Mouse (Mus musculus): ENCODE results near the gene As3mt.
"Not testable (repeated sequence)": the region's sequence is repeated elsewhere in the genome, so short reads cannot be mapped to it uniquely, and the experiment has no call there.

The As3mt gene

DNA sequence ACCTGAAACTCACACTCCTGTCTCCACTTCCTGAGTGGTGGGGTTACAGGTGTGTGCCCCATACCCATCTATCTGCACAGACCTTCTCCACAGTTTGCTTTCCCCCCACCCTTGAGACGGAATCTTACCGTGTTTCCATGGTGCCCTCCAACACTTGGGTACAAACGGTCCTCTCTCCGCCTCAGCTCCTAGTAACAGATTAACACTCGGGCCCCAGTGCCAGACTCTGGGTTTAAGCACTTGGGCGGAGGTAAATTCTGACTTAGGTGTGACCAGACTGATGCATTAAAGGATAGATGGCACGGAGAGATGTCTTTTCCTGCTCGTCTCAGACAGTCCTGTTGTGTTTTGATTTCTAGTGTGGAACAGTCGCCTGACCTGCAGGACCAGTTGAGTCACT, 6.1 kb upstream of the As3mt start:
- no peak for DNase-seq

DNA sequence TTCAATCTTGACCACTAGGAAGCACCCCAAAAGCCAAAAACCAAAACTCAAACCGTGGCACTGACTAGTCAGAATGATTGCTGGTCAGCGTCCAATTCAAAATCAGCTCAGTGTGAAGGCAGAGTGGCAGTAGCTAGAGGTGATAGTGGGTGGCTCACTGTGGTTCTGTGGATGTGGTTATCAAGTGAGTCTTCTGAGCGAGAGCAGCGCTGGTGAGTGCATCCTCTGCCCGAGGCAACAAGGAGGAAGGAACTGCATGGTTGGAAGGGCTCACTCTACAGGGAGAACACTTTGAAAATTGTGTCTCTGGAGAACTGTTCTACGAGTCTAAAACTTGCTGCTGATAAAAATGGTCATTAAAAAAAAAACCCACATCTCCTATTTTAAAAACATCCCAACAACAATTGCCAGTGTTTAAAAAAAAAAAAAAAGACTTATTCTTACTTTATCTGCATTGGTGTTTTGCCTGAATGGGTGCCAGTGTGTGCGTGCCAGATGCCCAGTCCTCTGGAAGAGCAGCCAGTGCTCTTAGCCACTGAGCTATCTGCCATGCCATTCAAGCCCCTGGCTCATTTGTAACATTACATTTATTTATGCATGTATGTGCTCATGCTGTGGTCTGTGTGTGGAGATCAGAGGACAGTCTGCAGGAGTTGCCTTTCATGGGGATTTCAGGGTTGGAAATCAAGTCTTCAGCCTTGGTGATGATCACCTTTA, 1.3 kb upstream of the As3mt start:
- DNase-seq = no peak

DNA sequence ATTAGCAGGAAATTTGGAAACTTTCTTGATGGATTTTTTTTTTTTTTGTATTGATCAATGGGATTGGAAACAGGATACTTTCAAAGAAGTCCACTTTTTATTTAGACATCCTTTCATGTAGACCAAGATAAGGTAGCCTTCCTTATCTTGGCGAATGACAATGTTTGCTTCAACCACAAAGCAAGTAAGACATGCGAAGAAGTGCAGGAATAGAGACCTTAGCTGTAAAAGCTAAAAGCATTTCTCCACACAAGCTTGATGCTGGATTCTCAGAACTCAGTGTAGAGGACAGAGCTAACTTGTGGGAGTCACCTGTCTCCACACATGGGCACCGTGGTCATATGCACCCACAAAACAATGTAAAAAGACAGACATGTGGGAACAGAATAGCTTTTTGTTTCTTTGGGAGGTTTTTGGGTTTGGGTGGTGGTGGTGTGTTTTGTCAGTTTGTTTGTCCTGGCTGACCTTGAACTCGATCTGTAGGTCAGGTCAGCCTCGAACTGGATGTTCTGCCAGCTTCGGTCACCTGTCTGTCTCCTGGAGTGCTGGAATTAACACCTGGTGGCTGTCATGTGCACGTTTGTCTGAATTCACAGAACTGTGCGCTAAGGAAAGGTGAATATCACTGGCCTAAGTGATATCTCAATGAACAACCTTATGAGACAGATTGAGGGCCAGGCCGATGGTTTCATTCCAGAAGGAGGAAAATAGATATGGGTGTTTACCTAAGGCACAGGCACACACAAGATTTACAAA, 540 bp upstream of the As3mt start:
- DNase-seq = no peak

DNA sequence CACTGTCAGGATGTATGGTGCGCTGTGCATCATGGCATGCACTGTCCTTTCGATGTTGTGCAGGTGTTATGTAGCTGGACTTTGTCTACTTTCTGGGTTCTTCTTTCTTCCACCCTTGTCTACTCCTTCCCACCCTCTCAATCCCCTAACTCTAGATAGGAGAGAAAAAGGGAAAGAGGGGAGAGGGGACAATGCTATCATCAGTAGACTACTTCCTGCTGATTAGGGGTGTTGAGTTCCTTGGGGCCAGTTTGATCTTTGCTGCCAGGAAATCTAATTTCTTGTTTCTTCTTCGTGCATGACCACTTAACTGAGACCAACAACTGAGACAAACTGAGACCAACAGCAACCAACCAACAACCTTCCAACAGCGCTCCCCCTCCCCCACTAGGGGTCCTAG, 3.4 kb downstream of the As3mt start:
- no peak for DNase-seq

DNA sequence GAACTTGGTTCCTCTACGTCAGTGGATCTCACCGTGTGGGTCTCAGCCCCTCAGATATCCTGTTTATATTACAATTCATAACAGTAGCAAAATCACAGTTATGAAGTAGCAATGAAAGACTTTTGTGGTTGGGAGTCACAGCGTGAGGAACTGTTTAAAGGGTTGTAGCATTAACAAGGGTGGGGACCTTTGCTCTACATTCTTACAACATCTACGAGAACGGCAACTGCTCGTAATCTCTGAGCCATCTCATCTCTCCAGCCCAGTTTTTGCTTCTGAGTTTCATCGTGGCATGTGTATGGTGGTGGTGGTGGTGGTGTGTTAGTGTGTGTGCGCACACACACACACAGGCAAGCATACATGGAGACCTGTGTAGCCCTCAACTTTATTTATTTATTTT, 7.0 kb downstream of the As3mt start:
- DNase-seq = no peak

DNA sequence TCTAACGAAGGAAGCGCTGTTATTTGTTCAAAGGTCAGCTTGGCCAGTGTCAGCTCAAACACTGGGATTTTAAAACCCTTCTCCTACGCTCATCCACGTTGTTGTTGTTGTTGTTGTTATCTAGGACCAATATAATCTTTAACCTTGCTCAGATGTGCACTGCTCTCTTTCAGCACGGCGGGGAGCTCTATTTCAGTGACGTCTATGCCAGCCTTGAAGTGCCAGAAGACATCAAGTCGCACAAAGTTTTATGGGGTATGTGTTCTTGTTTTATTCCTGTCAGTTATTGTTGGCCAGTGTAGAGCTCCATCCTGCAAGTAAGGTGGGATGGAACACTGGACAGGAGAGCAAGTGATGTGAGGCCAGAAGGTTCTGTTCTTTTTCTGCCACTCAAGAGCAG, 7.8 kb downstream of the As3mt start:
- DNase-seq = no peak

DNA sequence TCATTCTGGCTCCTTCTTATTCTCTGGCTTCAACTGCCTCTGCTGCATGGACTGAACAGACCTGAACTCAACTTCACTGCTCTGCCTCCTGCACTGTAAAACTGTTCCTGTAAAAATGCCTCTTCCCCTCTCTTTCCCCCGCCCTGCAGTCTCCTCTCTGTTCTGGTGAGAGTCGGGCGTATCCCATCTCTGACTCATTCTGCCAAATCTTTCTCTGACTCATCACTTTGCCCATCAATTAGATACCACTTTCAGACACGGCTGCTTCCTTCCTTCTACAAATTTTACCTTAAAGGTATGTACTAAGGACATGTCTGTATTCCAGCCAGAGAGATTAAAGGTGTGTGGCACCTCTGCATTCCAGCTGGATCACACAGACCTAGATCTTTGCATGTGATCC, 10.9 kb downstream of the As3mt start:
- no peak for DNase-seq

DNA sequence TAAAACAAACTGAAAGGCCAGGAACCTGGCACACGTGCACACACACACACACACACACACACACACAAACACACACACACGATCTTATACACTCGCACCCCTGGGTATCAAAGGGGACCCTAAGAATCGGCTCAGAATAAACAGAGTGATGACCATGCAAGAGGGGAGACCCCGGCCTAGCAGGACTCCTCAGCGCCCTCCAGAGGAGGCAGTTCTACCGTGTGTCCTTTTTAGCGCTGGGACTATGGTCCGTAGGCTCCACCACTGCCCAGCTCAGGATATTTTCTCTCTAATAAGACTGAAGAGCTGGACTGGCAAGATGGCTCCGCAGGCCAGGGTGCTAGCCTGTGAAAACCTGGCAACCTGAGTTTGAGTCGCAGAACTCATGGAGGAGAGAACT, 17.2 kb downstream of the As3mt start:
- no peak for DNase-seq

DNA sequence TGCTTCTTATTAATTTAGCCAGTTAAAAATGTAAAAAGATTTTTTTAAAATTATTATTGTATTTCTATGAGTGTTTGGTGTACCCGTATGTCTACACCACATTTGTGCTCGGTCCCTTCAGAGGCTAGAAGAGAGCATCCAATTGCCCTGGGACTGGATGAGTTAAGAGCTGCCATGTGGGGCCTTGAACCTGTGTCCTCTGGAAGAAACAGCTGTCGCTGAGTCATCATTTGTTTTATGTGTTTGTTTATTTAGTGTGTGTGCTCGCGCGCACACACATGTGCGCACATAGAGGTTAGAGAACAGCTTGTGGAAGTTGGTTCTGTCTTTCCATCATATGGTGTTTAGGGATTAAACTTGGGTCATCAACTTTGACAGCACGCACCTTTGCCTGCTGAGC, 18.9 kb downstream of the As3mt start:
- DNase-seq = no peak

DNA sequence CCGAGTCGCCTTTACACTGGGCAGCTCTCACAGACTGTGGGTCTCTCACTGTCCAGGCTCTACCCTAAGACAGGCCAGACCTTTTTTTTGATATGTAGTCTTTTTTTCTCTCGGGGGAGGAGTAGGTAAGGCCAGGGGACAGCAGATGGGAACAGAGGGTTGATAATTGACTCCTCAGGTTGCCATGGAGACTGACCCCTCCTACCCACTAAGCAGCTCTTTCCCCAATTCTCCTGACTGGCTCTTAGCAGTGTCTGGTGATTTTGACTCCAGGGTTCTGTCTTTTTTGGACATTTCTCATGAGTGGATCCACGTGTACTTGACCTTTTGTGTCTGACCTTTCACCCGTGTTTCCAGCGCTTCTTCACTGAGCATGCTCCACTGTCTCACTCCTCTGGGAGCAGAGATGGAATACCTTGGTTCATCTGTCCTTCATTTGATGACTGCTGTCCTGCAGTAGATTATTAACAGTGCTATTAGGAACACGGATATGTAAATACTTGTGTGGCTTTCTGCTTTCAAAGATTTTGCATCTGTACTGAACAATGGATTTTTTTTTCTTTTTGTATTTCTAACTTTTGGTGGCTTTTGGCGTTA, 20.0 kb downstream of the As3mt start:
- no peak for DNase-seq

DNA sequence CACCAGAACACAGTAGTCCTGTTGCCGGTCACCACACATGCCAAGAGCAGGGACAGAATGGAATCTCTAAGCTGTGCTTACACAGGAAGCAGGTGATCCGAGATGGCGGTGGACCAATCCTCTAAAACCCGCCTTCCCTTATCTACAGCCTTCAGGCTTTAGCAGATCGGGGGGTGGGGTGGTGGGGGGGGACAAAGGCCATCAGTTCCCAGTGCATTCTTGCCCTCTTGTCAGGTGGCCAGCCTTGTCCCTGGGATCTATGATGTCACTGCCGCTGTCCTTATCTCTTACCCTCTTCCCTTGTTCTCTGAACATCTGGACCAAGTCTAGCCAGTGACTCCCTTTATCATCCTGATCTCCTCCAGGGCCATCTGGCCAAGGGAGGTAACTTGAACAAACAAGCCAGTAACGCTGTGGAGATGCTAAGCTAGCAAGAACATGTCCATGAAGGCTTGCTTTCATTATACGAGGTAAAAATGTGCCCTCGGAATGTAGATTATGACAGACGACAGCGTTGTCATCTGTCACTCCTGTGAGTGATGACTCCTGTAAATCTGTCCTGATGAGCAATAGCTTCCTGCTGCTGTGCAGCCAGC, 20.8 kb downstream of the As3mt start:
- no peak for DNase-seq

DNA sequence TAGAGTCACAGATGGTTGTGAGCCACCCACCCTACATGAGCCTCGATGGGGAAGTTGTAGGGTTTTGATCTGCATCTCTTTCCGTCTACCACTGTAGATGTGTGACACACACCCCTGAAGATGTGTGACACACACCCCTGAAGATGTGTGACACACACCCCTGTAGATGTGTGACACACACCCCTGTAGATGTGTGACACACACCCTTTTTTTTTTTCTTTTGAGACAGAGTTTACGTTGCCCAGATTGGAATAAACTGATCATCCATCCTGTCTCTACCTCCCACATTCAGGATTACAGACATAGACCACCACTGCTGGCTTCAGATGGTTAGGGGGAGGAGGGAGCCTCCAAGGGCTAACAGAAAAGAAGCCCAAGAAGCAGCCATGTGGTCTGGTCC, 21.7 kb downstream of the As3mt start:
- DNase-seq = no peak

DNA sequence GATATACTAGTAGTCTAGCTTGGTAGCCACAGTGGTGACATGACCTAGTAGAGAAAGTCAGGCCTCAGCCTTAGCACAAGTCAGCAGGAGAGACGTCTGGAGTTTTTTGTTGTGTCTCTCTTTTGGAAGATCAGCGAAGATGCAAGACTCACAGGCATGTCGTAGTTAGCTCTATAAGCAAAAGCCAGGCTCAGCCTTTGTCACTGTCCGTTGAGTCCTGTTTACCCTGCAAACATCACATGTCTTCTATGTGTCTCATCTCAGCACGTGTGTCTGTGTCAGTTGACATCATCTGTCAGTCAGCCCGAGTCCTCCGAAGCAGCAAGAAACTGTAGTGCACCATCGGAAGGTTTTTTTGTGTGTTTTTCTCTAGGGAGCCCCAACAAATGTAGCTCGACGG, 24.1 kb downstream of the As3mt start:
- DNase-seq = no peak

DNA sequence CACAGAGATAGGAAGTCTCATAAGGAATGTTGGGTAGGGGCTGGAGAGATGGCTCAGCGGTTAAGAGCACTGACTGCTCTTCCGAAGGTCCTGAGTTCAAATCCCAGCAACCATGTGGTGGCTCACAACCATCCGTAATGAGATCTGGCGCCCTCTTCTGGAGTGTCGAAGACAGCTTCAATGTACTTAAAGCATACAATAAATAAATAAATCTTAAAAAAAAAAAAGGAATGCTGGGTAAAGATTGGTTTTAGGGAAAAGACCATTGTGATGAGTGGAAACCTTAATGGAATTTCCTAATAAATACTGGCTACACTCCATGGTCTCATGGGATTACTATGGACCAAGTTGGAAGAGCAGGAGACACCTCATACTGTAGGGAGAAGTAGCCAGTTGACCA, 25.4 kb downstream of the As3mt start:
- DNase-seq = not testable (repeated sequence)

DNA sequence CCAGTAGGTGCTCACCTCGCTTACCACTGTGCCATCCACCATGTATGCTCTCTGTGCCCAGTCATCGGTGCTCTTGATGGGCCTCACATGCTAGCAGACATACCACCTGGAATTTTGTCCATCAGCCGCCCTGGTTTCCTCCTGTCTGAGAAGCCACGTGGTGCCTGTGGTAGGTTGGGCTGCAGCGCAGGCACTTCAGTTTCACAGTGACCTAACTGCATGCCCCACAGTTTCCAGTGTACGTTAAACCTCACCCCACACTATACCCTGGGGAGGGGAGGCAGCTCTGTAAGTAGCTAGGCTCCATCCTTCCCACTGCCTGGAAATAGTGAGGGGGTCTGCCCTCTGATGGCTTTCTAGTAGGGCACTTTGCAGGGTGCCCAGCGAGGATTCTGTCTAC, 26.4 kb downstream of the As3mt start:
- DNase-seq = no peak

DNA sequence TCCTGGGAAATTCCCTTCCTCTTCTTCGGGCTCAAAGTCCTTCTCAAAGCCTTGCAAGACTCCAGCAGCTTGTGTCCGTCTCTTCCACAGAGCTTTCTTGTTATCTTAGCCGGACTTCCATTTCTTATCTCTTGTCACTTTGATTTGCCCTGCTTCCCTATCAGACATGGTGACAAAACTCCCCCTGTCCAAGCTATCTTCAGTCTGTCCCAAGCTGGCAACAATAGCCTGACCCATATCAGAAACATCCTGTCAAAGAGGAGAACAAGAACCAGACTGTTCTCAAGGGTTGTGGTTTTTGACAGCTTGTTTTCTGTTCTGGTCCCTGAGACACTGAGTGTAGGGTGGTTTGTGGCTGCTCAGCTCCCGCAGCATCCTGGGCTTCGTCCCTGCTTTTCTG, 28.0 kb downstream of the As3mt start:
- no peak for DNase-seq

DNA sequence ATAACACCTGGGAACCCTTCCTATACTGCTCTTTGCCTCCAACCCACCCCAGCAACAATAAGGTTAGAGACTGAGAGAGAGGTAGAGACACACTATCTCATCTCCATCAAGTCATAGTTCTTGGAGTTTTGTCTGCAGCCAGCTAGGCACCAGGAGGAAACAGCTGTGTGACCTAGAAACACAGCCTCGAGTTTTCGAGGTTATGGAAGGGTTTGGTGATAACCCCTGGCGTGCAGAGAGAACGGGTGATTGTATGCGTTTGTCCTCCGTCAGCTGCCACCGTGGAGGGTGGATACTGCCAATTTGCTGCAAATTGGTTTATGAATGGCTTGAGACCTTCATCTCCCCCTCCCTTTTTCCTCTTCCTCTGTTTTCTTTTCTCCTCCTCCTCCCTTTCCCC, 29.8 kb downstream of the As3mt start:
- peak in 1 of 2 experiments; percentile 50 for DNase-seq

DNA sequence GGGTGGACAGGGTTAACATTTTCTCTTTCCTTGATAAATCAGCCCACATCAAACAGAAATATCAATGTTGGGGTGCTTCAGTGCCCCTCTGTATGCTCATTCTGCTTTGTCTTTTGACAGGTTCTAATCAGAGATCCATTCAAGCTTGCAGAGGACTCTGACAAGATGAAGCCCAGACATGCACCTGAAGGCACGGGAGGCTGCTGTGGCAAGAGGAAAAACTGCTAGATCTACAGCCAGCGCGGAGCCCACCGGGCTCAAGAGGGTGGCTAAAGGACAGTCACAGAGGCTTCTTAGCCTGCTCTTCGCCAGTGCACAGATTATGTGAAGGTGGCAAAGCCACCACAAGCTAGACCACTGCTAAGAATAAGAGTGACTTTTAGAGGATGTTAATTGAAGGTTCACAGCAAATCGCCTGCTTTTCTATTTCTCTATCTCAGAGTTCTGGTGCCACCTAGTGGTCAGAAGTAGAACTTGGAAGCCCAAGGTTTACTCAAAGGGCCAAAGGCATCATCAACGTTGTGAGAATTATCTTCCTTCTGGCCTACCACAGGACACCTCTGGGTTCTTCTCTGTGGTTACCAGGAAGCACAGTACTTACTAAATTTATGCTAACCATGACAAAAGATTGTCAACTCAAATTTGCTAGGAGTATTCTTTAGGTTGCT, 33.2 kb downstream of the As3mt start:
- peak in 1 of 2 experiments; percentile 33 for DNase-seq

DNA sequence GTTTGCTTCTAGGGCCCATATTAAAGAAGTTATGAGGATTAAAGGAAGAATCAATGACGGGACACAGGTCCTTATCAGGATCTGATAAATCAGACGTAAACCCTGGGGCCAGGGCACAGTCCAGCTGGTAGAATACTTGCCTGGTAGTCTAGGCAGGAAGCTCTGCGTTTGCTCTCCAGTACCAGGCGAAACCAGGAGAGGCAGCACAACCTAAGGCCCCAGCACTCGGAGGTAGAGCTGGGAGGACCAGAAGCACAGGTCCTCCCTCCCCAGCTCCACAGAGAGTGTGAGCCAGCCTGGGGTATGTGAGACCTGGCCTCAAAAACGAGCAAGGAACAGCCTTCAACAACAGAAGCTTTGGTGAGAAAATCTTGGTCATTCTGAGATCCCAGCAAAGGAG, 34.3 kb downstream of the As3mt start:
- no peak for DNase-seq

DNA sequence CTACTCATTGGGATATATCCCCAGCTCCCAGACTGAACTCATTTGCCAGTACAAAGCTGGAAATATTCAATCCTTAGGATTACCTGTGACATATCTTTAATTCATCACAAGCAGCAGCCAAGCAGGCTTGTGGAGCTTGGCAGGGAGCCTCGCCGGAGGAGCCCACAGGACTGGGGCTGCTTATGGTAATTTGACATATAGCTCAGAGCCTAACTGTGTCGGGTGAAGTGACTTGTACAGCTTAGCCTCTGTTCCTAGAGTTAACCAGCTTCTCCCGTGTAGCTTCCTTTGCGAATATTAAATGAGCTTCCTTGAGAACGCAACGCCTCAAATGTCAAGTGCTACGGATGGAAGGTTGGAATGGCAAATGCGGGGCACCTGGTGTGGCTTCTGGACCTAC, 37.4 kb downstream of the As3mt start:
- no peak for DNase-seq

DNA sequence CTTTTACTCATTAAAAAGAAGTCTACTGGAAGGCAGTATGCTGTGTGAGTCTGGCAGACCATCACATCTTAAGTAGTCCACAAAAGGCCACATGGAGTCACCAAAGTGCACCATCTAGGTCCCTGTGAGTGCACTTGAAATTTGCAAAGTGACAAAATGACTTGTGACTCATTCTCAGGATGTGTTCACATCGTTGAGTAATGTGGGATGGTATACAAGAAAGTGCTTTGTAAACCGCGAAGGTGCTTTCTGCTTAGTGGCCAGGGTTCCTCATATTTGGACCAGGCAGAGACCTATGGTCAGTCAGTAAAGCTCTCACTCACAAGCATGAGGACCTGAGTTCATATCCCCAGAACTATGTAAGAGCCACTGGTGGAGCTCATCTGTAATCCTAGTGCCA, 40.5 kb downstream of the As3mt start:
- DNase-seq = no peak

DNA sequence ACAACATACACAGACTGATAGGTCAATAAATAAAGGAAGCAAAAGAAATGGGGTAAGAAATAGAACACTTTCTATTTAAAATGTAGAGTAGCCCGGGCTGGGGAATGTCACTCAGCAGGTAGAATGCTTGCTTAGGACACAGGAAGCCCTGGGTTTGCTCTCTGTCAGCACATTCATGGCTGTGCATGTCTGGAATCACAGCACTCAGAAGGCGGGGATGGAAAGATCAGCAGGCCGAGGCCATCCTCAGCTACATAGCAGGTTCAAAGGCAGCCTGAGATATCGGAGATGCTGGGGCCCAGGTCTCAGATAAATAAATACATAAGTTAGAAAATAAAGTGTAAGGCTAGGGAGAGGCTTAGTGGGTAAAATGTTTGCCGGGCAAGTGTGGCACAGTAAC, 45.0 kb downstream of the As3mt start:
- DNase-seq = no peak

DNA sequence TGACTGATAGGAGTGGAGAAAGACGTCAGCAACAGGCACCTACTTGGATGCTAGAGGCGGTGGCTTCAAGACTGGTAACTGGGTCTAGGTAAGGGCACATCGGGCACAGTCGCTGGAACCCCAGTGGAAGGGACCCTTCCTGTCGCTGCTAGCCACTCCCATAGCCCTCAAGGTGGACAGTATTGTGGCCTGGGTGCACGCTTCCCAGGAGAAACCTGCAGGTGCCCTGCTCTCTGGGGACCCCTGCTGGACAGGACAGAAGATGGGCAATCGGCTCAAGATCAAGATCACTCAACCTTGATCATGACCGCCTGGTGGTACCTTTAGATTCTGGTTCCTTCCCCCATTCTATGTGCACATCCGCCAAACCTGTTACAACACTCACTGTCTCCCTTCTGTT, 47.8 kb downstream of the As3mt start:
- peak in 1 of 2 experiments; percentile 15 for DNase-seq

Measured in thymus, adult 18-20 months (tissue).